Mouse (Mus musculus): ENCODE results near the gene Sik2. TPM values are rescaled to one million over a fixed set of nuclear protein-coding genes. Genes with fewer than 3 reads are reported as not detected.

Sik2 gene
- polyA plus RNA-seq, 1 experiment: 12.5 TPM

DNA sequence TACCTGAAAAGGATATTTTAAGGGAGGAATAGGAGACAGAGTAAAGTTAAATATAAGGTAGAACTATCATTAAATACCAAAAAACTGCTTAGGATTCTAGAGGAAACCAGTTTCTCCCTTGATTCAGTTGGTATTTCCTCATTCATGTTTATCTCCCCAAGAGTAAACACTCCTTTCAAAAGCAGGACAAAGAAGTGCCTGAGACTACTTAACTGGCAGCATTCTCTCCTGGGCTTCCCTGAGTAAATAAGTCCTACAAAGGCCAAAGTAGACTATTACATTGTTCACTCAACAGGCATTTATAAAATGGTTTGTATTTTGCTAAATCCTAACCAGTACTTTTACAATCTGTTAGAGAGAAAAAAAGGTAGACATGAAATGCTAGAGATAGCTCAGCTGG, 22.2 kb downstream of the Sik2 start:
- H3K4me3 ChIP-seq (ENCODE audit: extremely low read depth, insufficient read depth, insufficient read length): no peak overlapping the region
- DNase-seq (ENCODE audit: low read depth in 1 of 2, low spot score in 2 of 2): no peak
- no peak for TF ChIP-seq CTCF (IDR thresholded peaks at IDR 0.05; ENCODE audit: extremely low read depth, insufficient read depth, insufficient read length, insufficient replicate concordance)
- TF ChIP-seq POLR2A (IDR thresholded peaks at IDR 0.05; ENCODE audit: low read depth, low read length): no peak
- no peaks in the 10 kb centered on the region for H3K36me3 ChIP-seq (ENCODE audit: control insufficient read depth, insufficient read depth, low read length)
- H3K4me1 ChIP-seq (ENCODE audit: control insufficient read depth, insufficient read depth, insufficient read length): no peaks in the 10 kb centered on the region
- no peak overlapping the region for H3K27ac ChIP-seq (ENCODE audit: insufficient read depth, low read length)
- H3K27me3 ChIP-seq (ENCODE audit: control insufficient read depth, insufficient read depth, low read length): no peaks in the 10 kb centered on the region

DNA sequence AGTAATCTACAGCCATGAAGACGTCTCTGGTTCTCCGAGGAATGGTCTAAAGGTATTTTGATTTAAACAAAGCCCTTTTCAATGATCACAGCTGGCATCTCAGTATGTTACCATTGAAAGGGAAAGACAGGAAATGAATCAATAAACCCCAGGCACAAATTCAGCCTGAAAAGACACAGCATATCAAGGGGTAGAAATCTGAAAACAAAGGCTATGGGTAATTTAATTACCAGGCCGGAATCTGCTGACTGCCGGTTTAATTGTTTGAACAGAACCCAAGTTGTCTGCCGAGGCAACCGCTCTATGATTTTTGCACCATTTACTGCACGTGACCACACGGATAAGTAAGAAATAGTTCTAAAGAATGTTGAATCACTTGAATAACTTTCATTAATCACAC, 22.8 kb downstream of the Sik2 start:
- Histone ChIP-seq H3K27ac (ENCODE audit: insufficient read depth, low read length) (no peak overlapping the region), H3K27me3 (ENCODE audit: control insufficient read depth, insufficient read depth, low read length) (no peaks in the 10 kb centered on the region), H3K36me3 (ENCODE audit: control insufficient read depth, insufficient read depth, low read length) (no peaks in the 10 kb centered on the region), H3K4me3 (ENCODE audit: extremely low read depth, insufficient read depth, insufficient read length) (no peak overlapping the region), H3K4me1 (ENCODE audit: control insufficient read depth, insufficient read depth, insufficient read length) (no peaks in the 10 kb centered on the region)
- 95% methylated on average over 8 of the region's 8 CpGs for WGBS
- TF ChIP-seq POLR2A (IDR thresholded peaks at IDR 0.05; ENCODE audit: low read depth, low read length) (no peak), CTCF (IDR thresholded peaks at IDR 0.05; ENCODE audit: extremely low read depth, insufficient read depth, insufficient read length, insufficient replicate concordance) (no peak)
- no peak for DNase-seq (ENCODE audit: low read depth in 1 of 2, low spot score in 2 of 2)

DNA sequence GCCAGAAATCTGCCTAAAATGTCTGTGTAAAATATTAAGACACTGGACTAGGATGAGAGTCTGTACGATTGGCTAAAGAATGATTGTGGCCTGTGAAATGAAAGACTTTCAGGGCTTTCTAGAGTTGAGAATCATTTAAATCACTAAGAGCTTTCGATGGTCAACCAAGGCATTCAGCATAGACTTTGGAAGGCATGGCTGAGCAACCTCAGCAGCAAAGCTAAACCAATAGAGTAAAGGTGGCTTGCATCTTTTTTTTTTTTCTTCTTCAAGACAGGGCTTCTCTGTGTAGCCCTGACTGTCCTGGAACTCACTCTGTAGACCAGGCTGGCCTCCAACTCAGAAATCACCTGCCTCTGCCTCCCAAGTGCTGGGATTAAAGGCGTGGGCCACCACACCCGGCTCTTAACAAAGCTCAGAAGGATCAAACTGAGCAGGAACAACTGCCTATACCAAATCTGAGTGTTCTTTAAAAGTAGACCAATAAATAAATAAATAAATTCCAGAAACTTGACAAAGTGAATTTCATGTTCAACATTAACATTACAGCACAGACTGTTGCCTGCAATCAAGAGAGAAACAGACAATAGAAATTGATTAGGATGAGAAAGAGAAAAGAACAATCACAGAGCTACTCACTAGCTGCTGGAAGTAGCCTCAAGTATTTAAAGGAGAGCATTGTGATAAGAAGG, 27.2 kb downstream of the Sik2 start:
- no peak overlapping the region for H3K27ac ChIP-seq (ENCODE audit: insufficient read depth, low read length)
- H3K4me3 ChIP-seq (ENCODE audit: extremely low read depth, insufficient read depth, insufficient read length): no peak overlapping the region
- WGBS: 94% methylated on average over 4 of the region's 4 CpGs
- no peak for DNase-seq (ENCODE audit: low read depth in 1 of 2, low spot score in 2 of 2)
- no peaks in the 10 kb centered on the region for H3K27me3 ChIP-seq (ENCODE audit: control insufficient read depth, insufficient read depth, low read length)
- TF ChIP-seq POLR2A (IDR thresholded peaks at IDR 0.05; ENCODE audit: low read depth, low read length): no peak
- no peak for TF ChIP-seq CTCF (IDR thresholded peaks at IDR 0.05; ENCODE audit: extremely low read depth, insufficient read depth, insufficient read length, insufficient replicate concordance)
- peaks cover 1% of the 10 kb centered on the region; the same call in 1 of the 2 replicates for H3K36me3 ChIP-seq (ENCODE audit: control insufficient read depth, insufficient read depth, low read length)
- no peaks in the 10 kb centered on the region; the same call in 1 of the 2 replicates for H3K4me1 ChIP-seq (ENCODE audit: control insufficient read depth, insufficient read depth, insufficient read length)

DNA sequence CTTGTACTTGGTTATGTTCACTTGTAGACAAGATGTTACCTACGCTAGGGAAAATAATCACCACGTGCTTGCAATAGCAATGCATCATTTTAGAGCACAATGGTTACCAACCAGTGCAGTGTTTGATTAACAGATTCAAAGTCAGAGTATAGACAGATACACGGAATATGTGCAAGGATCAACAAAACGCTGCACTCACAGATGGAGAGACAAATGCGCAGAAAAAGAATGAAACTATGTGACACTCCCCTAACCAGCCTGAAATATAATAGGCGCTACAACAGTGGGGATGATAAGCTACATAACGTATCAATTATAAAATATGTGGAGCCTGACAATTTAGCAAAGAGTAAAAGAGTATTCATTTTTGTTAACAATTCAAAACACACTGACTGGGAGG, 34.2 kb downstream of the Sik2 start:
- Histone ChIP-seq H3K4me3 (ENCODE audit: extremely low read depth, insufficient read depth, insufficient read length) (no peak overlapping the region), H3K27ac (ENCODE audit: insufficient read depth, low read length) (no peak overlapping the region), H3K4me1 (ENCODE audit: control insufficient read depth, insufficient read depth, insufficient read length) (peaks cover 3% of the 10 kb centered on the region), H3K36me3 (ENCODE audit: control insufficient read depth, insufficient read depth, low read length) (peaks cover 1% of the 10 kb centered on the region; the same call in 1 of the 2 replicates), H3K27me3 (ENCODE audit: control insufficient read depth, insufficient read depth, low read length) (no peaks in the 10 kb centered on the region)
- 95% methylated on average over 7 of the region's 7 CpGs for WGBS
- TF ChIP-seq POLR2A (IDR thresholded peaks at IDR 0.05; ENCODE audit: low read depth, low read length) (no peak), CTCF (IDR thresholded peaks at IDR 0.05; ENCODE audit: extremely low read depth, insufficient read depth, insufficient read length, insufficient replicate concordance) (no peak)
- DNase-seq (ENCODE audit: low read depth in 1 of 2, low spot score in 2 of 2): no peak

DNA sequence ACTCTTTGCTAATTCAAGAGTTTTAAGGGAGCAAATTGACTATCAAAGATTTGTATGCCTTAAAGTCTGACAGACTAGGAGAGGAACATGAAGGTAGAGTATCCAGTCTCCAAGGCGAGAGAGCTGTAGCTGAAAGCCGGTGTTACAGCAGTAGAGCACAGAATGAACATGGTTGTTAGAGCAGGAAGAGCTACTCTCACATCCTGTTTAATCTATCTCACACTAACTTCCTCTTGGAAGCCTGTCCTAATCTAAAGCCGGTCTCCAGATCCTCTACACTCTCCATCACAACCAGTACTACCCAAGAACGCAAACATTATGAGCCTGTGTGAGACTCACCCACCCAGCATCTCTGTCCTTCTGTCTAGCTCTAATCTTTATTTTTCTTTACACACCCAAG, 38.5 kb downstream of the Sik2 start:
- Histone ChIP-seq H3K27ac (ENCODE audit: insufficient read depth, low read length) (no peak overlapping the region), H3K4me3 (ENCODE audit: extremely low read depth, insufficient read depth, insufficient read length) (no peak overlapping the region), H3K27me3 (ENCODE audit: control insufficient read depth, insufficient read depth, low read length) (no peaks in the 10 kb centered on the region), H3K4me1 (ENCODE audit: control insufficient read depth, insufficient read depth, insufficient read length) (peaks cover 10% of the 10 kb centered on the region; the same call in 1 of the 2 replicates), H3K36me3 (ENCODE audit: control insufficient read depth, insufficient read depth, low read length) (no peaks in the 10 kb centered on the region)
- DNase-seq (ENCODE audit: low read depth in 1 of 2, low spot score in 2 of 2): no peak
- TF ChIP-seq POLR2A (IDR thresholded peaks at IDR 0.05; ENCODE audit: low read depth, low read length) (no peak), CTCF (IDR thresholded peaks at IDR 0.05; ENCODE audit: extremely low read depth, insufficient read depth, insufficient read length, insufficient replicate concordance) (no peak)
- 52% methylated on average over 4 of the region's 4 CpGs for WGBS

DNA sequence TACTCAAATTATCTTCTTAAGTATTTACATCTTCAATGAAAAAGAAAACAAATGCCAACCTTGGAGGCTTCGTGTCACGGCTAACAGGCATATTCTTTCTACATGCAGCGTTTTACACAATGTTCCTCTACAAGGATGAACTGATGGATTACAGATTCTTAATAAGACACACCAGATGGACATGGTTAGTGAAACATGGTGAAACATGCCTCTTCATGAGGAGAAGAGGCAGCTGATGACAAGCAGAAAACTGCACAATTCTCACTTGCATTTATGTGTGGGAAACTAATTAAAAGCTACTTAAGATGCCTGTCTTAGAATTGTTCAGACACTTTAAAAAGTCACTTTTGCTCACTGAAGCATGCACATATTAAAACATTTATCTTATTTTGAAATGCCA, 39.6 kb downstream of the Sik2 start:
- Histone ChIP-seq H3K36me3 (ENCODE audit: control insufficient read depth, insufficient read depth, low read length) (no peaks in the 10 kb centered on the region), H3K27ac (ENCODE audit: insufficient read depth, low read length) (no peak overlapping the region), H3K4me3 (ENCODE audit: extremely low read depth, insufficient read depth, insufficient read length) (no peak overlapping the region), H3K4me1 (ENCODE audit: control insufficient read depth, insufficient read depth, insufficient read length) (peaks cover 10% of the 10 kb centered on the region; the same call in 1 of the 2 replicates), H3K27me3 (ENCODE audit: control insufficient read depth, insufficient read depth, low read length) (no peaks in the 10 kb centered on the region)
- no peak for TF ChIP-seq CTCF (IDR thresholded peaks at IDR 0.05; ENCODE audit: extremely low read depth, insufficient read depth, insufficient read length, insufficient replicate concordance)
- TF ChIP-seq POLR2A (IDR thresholded peaks at IDR 0.05; ENCODE audit: low read depth, low read length): no peak
- DNase-seq (ENCODE audit: low read depth in 1 of 2, low spot score in 2 of 2): no peak
- 98% methylated on average over 3 of the region's 3 CpGs for WGBS

DNA sequence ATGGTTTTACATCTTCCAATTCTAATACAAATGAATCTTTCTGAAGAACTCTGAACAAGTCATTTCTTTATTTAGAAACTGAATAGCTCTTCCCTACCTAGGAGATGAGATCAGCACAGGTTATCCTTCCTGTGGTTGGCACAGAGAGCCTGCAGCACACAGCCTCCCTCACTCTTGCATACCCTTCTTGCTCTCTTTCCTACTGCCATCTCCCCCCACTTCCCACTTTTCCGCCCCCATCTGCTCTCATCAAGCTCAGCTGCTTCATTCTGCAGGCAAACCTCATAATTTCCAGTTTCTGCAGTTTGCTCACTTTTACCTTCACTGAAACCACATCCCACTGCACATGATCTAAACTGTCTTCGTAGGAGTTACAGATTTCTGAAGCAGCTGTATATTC, 42.6 kb downstream of the Sik2 start:
- no peak overlapping the region for H3K27ac ChIP-seq (ENCODE audit: insufficient read depth, low read length)
- TF ChIP-seq CTCF (IDR thresholded peaks at IDR 0.05; ENCODE audit: extremely low read depth, insufficient read depth, insufficient read length, insufficient replicate concordance): no peak
- no peak for TF ChIP-seq POLR2A (IDR thresholded peaks at IDR 0.05; ENCODE audit: low read depth, low read length)

More for the DNA sequence above, 42.6 kb downstream of the Sik2 start:
- Histone ChIP-seq H3K27me3 (ENCODE audit: control insufficient read depth, insufficient read depth, low read length) (no peaks in the 10 kb centered on the region), H3K36me3 (ENCODE audit: control insufficient read depth, insufficient read depth, low read length) (no peaks in the 10 kb centered on the region), H3K4me3 (ENCODE audit: extremely low read depth, insufficient read depth, insufficient read length) (no peak overlapping the region), H3K4me1 (ENCODE audit: control insufficient read depth, insufficient read depth, insufficient read length) (peaks cover 10% of the 10 kb centered on the region; the same call in 1 of the 2 replicates)
- WGBS: 48% methylated on average over 2 of the region's 2 CpGs
- no peak for DNase-seq (ENCODE audit: low read depth in 1 of 2, low spot score in 2 of 2)

Data from spleen, adult 2 months (tissue).